Mouse (Mus musculus): Measurements from ENCODE around the gene Srcap. TPM values are rescaled to one million over a fixed set of nuclear protein-coding genes. Genes with fewer than 3 reads are reported as not detected.

Gene Srcap
- total RNA-seq, 2 experiments from 2014 or later, result 21.9 to 170 TPM

Other genes with a start within 250 kb of the Srcap start
- gene Sephs2, start 237.9 kb upstream of the Srcap start, total RNA-seq (2014; fragmentation: Nextera tagmentation), result 61.7 and 74.2 TPM in 2 replicates
- 115 and 130 TPM in 2 replicates for gene Sephs2, start 237.9 kb upstream of the Srcap start, total RNA-seq (2017)
- gene Itgal, start 215.7 kb upstream of the Srcap start, total RNA-seq (2014; fragmentation: Nextera tagmentation), result 5.5 and 11.4 TPM in 2 replicates
- gene Itgal, start 215.7 kb upstream of the Srcap start, total RNA-seq (2017), result 2.6 and 4.6 TPM in 2 replicates
- 3.5 and 8.4 TPM in 2 replicates for gene Zfp768, start 166.4 kb upstream of the Srcap start, total RNA-seq (2014; fragmentation: Nextera tagmentation)
- 3.0 and 4.4 TPM in 2 replicates for gene Zfp768, start 166.4 kb upstream of the Srcap start, total RNA-seq (2017)
- gene Zfp747, start 135.9 kb upstream of the Srcap start, total RNA-seq (2014; fragmentation: Nextera tagmentation), result 7.7 and 8.3 TPM in 2 replicates
- 4.0 and 10.9 TPM in 2 replicates for gene Zfp747, start 135.9 kb upstream of the Srcap start, total RNA-seq (2017)
- 2.3 and 4.0 TPM in 2 replicates for gene 9130019O22Rik, start 124.8 kb upstream of the Srcap start, total RNA-seq (2014; fragmentation: Nextera tagmentation)
- 3.6 and 4.8 TPM in 2 replicates for gene 9130019O22Rik, start 124.8 kb upstream of the Srcap start, total RNA-seq (2017)
- gene E430018J23Rik, start 118.4 kb upstream of the Srcap start, total RNA-seq (2014; fragmentation: Nextera tagmentation), result 3.1 and 8.6 TPM in 2 replicates
- 7.8 TPM in 2 replicates for gene E430018J23Rik, start 118.4 kb upstream of the Srcap start, total RNA-seq (2017)
- 1.8 and 6.5 TPM in 2 replicates for gene Zfp764, start 105.2 kb upstream of the Srcap start, total RNA-seq (2014; fragmentation: Nextera tagmentation)
- gene Zfp764, start 105.2 kb upstream of the Srcap start, total RNA-seq (2017), result 3.7 and 4.2 TPM in 2 replicates
- 6.9 and 14.9 TPM in 2 replicates for gene Zfp688, start 89.9 kb upstream of the Srcap start, total RNA-seq (2014; fragmentation: Nextera tagmentation)
- 6.8 and 11.2 TPM in 2 replicates for gene Zfp688, start 89.9 kb upstream of the Srcap start, total RNA-seq (2017)
- 3.6 and 5.8 TPM in 2 replicates for gene Zfp689, start 62.8 kb upstream of the Srcap start, total RNA-seq (2014; fragmentation: Nextera tagmentation)
- 2.0 and 2.5 TPM in 2 replicates for gene Zfp689, start 62.8 kb upstream of the Srcap start, total RNA-seq (2017)
- 76.2 and 109 TPM in 2 replicates for gene Prr14, start 52.4 kb upstream of the Srcap start, total RNA-seq (2014; fragmentation: Nextera tagmentation)
- gene Prr14, start 52.4 kb upstream of the Srcap start, total RNA-seq (2017), result 33.1 and 34.2 TPM in 2 replicates
- 86.2 and 111 TPM in 2 replicates for gene Fbrs, start 32.8 kb upstream of the Srcap start, total RNA-seq (2014; fragmentation: Nextera tagmentation)
- gene Fbrs, start 32.8 kb upstream of the Srcap start, total RNA-seq (2017), result 11.8 and 17.7 TPM in 2 replicates
- gene Gm42715, start 7.6 kb downstream of the Srcap start, total RNA-seq (2014; fragmentation: Nextera tagmentation), result 30.3 and 58.3 TPM in 2 replicates
- 7.4 and 8.8 TPM in 2 replicates for gene Gm42715, start 7.6 kb downstream of the Srcap start, total RNA-seq (2017)
- not detected in 2 replicates for gene Tmem265, start 49.4 kb downstream of the Srcap start, total RNA-seq (2014; fragmentation: Nextera tagmentation)
- 3.4 TPM in 1 of 2 replicates, not detected in the other for gene Tmem265, start 49.4 kb downstream of the Srcap start, total RNA-seq (2017)
- 43.0 and 59.6 TPM in 2 replicates for gene Phkg2, start 61.4 kb downstream of the Srcap start, total RNA-seq (2014; fragmentation: Nextera tagmentation)
- gene Phkg2, start 61.4 kb downstream of the Srcap start, total RNA-seq (2017), result 21.1 and 30.5 TPM in 2 replicates
- 6.1 TPM in 1 of 2 replicates, not detected in the other for gene Ccdc189, start 76.6 kb downstream of the Srcap start, total RNA-seq (2014; fragmentation: Nextera tagmentation)
- 0.38 and 6.8 TPM in 2 replicates for gene Ccdc189, start 76.6 kb downstream of the Srcap start, total RNA-seq (2017)
- 45.6 and 48.7 TPM in 2 replicates for gene Rnf40, start 76.8 kb downstream of the Srcap start, total RNA-seq (2014; fragmentation: Nextera tagmentation)
- 35.1 and 37.9 TPM in 2 replicates for gene Rnf40, start 76.8 kb downstream of the Srcap start, total RNA-seq (2017)
- 7.2 and 7.8 TPM in 2 replicates for gene Zfp629, start 103.8 kb downstream of the Srcap start, total RNA-seq (2014; fragmentation: Nextera tagmentation)
- 3.4 and 9.1 TPM in 2 replicates for gene Zfp629, start 103.8 kb downstream of the Srcap start, total RNA-seq (2017)
- 84.1 and 94.3 TPM in 2 replicates for gene Bcl7c, start 196.9 kb downstream of the Srcap start, total RNA-seq (2014; fragmentation: Nextera tagmentation)
- 51.3 and 61.0 TPM in 2 replicates for gene Bcl7c, start 196.9 kb downstream of the Srcap start, total RNA-seq (2017)
- gene Ctf1, start 200.8 kb downstream of the Srcap start, total RNA-seq (2014; fragmentation: Nextera tagmentation), result 4.2 and 5.5 TPM in 2 replicates
- gene Ctf1, start 200.8 kb downstream of the Srcap start, total RNA-seq (2017), result 1.9 and 3.0 TPM in 2 replicates
- gene Ctf2, start 220.2 kb downstream of the Srcap start, total RNA-seq (2014; fragmentation: Nextera tagmentation), result not detected in 2 replicates
- gene Ctf2, start 220.2 kb downstream of the Srcap start, total RNA-seq (2017), result not detected in 2 replicates
- 11.6 and 14.2 TPM in 2 replicates for gene Fbxl19, start 232.6 kb downstream of the Srcap start, total RNA-seq (2014; fragmentation: Nextera tagmentation)
- 12.2 and 12.5 TPM in 2 replicates for gene Fbxl19, start 232.6 kb downstream of the Srcap start, total RNA-seq (2017)

All from megakaryocyte-erythroid progenitor cell, adult 5-6 weeks (primary cell).